Mouse (Mus musculus): ENCODE measurements around the gene Csn1s2a.
"Not testable (repeated sequence)": the region's sequence is repeated elsewhere in the genome, so short reads cannot be mapped to it uniquely, and the experiment has no call there.

The Csn1s2a gene

DNA sequence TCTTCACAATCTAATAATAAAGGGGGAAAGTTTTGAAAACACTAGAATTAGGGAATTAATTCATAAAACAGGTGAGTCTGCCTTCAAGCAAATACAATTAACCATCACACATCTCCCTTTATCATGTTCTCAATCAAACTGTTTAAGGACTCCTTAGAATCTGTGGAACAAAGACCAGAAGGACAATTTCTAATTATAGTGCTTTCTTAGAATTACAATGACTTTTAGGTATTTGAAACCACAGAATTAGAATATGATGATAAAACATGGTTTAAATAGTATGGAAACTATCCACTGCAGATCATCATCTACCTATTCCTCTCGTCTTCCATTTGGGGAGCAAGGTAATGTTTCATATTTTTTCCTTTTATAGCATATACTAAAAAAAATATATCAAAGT lies at the start of gene Csn1s2a:
Gene Csn1s2a (plus strand): TSS at position 301 of the 400 bp plus-strand sequence.
- no peak for DNase-seq

GRCm38 (mm10) chr5:87734821-87735220 lies 39.5 kb upstream of the Csn1s2a start:
- no peak for DNase-seq

- no peak for DNase-seq
These were observed 20.9 kb upstream of the Csn1s2a start for GRCm38 (mm10) chr5:87753471-87753870.

GRCm38 (mm10) chr5:87764546-87764945 lies 9.8 kb upstream of the Csn1s2a start:
- no peak for DNase-seq

DNA sequence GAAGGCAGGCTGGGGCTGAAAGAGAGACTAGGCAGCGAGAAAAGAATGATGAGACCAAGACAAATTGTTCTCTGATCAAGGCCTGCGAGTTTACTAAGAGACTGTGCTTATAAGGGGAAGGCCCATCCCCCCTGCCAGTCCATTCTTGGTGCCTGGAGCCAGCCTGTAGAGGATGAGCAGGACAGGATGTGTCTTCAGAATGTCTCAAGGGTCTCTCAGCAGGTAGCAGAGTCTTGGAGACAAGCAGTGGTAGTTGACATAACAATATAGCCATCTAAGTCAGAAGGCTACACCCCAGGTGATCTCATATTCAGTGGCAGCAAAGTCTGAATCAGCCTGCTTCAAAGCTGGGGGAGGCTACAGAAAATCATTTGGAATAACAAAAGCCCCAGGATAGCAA lies 2.2 kb upstream of the Csn1s2a start:
- DNase-seq, result not testable (repeated sequence)

DNA sequence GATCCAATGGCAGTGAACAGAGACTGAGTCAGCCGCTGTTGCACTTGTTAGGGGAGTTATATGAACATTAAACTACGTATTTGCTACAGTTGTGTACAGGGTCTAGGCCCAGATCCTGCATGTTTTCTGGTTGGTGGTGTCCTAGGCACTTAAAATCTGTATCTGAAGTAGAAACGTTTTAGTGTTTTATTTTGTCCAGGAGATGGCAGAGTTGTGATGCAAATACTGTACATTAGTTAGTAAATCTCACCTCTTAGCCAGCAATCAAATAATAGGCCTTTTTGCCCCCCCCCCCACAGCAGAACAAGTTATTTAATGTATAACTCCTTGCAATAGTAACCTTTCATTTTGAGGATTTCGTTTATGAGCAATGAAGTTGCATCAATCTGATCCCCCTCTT lies 8.4 kb downstream of the Csn1s2a start:
- no peak for DNase-seq

DNA sequence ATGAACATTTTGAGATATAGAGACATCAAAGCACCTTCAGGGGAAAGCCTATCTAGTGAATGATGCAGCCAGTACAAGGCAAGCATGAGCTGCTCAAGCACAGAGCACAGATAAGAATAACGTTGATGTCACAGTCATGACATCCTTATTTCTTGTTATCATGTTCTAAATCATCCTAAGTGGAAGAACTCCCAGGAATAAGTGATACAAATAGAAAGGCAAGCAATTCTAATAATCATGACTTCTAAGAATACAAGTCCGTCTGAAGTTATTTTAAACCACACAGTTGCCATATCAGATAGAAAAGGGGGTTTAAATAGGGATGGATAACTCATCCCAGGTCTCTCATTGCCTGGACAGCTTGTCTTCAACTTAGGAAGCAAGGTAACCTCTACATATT lies 33.4 kb downstream of the Csn1s2a start, which contains the start of gene Csn1s2b:
Gene Csn1s2b (plus strand): TSS at position 301 of the 400 bp plus-strand sequence.
- no peak for DNase-seq

- DNase-seq, result no peak
These were observed 34.9 kb downstream of the Csn1s2a start for GRCm38 (mm10) chr5:87809253-87809652.

GRCm38 (mm10) chr5:87825386-87825785 lies 51.0 kb downstream of the Csn1s2a start, which contains the start of gene Prr27:
Gene Prr27, plus strand, starts transcription at chr5:87825686.
- no peak for DNase-seq

Data from right cerebral cortex, postnatal 25 days (tissue).